Mouse (Mus musculus): Measurements from ENCODE around the gene Gsdma.

DNA sequence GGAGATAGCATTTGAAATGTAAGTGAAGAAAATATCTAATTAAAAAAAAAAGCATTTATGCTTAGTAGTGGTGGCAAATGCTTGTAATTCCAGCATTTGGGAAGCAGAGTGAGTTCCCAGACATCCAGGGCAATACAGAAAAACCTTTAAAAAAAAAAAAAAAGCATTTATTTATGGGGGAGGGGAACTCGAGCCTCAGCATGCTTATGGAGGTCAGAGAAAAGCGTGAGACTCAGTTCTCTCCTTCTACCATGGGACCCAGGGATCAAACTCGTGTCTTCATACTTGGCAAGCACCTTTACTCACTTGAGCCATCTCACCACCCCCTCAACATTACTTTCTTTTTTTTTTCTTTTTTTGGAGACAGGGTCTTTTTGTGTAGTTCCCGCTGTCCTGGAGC is 17.0 kb downstream of the Gsdma start:
- TF ChIP-seq GATA1 (IDR thresholded peaks at IDR 0.05; ENCODE audit: low read length) (no peak), TAL1 (IDR thresholded peaks at IDR 0.05; ENCODE audit: low read length) (no peak)

All from erythroblast, embryonic 14.5 days (primary cell).